Mouse (Mus musculus) brain, embryonic 14.5 days (tissue): Measurements from ENCODE around the gene Wsb1. TPM values are rescaled to one million over a fixed set of nuclear protein-coding genes. Genes with fewer than 3 reads are reported as not detected.
"Not testable (repeated sequence)": the region's sequence is repeated elsewhere in the genome, so short reads cannot be mapped to it uniquely, and the experiment has no call there.

ENCODE experiments used
- DNase-seq: peaks from one replicate; pipeline ENCODE4 v3.0.0-alpha.2; 2011; ENCODE audit warnings: low read depth
- CTCF ChIP-seq: fragments of 200-500 bp; IDR thresholded peaks from 2 replicates; pipeline ENCODE4 v1.5.1; 2012; ENCODE audit warnings: inconsistent platforms, mild to moderate bottlenecking, moderate library complexity, borderline replicate concordance; ENCODE audit not compliant: insufficient read depth, insufficient read length; ENCODE audit errors: extremely low read depth
- POLR2A ChIP-seq: fragments of 200-500 bp; IDR thresholded peaks from 2 replicates; pipeline ENCODE4 v1.6.1; 2012; ENCODE audit warnings: mild to moderate bottlenecking, inconsistent platforms, borderline replicate concordance; ENCODE audit not compliant: poor library complexity, insufficient read depth, insufficient read length, severe bottlenecking; ENCODE audit errors: extremely low read depth
- polyA plus RNA-seq: library from polyadenylated mRNA; depleted of rRNA; stranded (reverse); fragments of >200 nt; gene quantifications from 2 replicates; pipeline ENCODE4 v1.2.3, GENCODE M21; 2012

The Wsb1 gene
- polyA plus RNA-seq, 1 experiment = 730 TPM

GRCm38 (mm10) chr11:79288278-79288843 is 33.9 kb upstream of the Wsb1 start:
- TF ChIP-seq CTCF (no peak), POLR2A (no peak)
- no peak for DNase-seq

GRCm38 (mm10) chr11:79287447-79287846 is 33.0 kb upstream of the Wsb1 start:
- no peak for TF ChIP-seq CTCF
- no peak for TF ChIP-seq POLR2A
- DNase-seq = no peak

- no peak for TF ChIP-seq POLR2A
- TF ChIP-seq CTCF = no peak
- DNase-seq = no peak
Measured at GRCm38 (mm10) chr11:79286305-79286799, 31.9 kb upstream of the Wsb1 start.

GRCm38 (mm10) chr11:79283350-79284030 is 29.0 kb upstream of the Wsb1 start:
- TF ChIP-seq POLR2A (no peak), CTCF (no peak)
- no peak for DNase-seq

DNA sequence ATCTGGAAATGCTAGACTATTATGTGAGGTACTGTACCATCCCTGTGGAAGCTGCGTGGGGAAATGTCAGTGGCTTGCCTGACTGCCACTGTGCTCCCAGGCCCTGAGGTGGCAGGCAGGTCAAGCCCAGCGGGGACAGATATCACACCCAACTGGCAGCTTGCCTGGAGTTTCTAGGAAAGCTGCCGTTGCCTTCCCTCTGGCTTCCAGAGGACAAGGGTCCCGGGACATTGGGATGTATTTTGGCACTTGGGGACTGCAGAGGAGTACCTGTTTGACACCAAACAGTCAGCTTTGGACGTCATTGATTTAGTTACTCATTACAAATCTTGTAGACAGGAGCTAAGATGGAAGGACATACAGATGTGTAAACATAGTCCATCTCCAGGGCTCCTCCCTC is 26.9 kb upstream of the Wsb1 start:
- no peak for TF ChIP-seq POLR2A
- no peak for TF ChIP-seq CTCF
- DNase-seq = no peak

DNA sequence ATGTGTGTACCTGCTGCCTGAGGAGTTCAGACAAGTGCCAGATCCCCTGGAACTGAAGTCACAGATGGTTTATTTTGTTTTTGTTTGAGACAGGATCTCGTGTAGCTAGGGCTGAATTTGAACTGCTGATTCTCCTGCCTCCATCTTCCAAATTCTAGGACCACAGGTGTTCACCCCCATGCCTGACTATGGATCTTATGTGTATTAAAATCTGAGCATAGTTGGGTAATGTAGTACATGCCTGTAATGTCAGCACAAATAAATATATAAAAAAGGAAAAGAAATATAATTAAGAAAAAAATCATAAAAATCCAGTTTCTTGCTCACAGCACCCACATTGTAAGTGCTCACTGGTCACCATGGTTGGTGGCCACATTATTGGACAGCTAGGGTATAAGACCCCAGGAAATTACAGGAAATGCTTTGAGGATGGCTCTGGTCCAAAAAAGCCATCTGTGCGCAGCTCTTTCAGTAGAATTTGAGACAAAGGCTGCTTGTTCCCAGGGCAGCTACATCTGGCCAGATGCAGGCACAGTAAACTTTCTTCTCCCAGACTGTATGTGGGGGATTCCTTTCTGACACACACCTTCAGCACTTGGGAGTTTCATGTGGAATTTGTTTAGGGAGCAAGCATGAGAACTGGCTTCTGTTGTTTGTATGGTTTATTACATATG is 25.4 kb upstream of the Wsb1 start:
- DNase-seq = peak; percentile 71
- TF ChIP-seq POLR2A (no peak), CTCF (no peak)

DNA sequence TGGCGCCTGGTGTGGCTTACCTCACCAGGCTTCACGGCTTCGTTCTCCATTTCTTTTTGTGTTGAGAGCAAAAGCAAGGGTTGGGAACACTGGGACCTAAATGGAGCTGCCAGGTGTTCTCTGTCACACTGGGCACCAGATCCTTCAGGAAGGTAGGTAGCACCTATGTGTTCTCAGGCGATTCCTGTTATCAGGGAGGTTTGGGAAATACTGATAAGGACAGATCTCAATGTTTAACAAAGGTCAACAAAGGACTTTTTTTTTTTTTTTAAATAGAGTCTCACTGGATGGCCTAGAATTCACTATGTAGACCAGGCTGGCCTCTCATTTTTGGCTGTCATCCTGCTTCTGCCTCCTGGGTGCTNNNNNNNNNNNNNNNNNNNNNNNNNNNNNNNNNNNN is 19.3 kb upstream of the Wsb1 start:
- no peak for DNase-seq
- TF ChIP-seq CTCF (no peak), POLR2A (no peak)

GRCm38 (mm10) chr11:79273039-79273438 is 18.6 kb upstream of the Wsb1 start:
- DNase-seq = no peak
- no peak for TF ChIP-seq CTCF
- no peak for TF ChIP-seq POLR2A

- TF ChIP-seq CTCF = no peak
- no peak for TF ChIP-seq POLR2A
- peak; percentile 72 for DNase-seq
Measured at GRCm38 (mm10) chr11:79267171-79267570, 12.7 kb upstream of the Wsb1 start.

DNA sequence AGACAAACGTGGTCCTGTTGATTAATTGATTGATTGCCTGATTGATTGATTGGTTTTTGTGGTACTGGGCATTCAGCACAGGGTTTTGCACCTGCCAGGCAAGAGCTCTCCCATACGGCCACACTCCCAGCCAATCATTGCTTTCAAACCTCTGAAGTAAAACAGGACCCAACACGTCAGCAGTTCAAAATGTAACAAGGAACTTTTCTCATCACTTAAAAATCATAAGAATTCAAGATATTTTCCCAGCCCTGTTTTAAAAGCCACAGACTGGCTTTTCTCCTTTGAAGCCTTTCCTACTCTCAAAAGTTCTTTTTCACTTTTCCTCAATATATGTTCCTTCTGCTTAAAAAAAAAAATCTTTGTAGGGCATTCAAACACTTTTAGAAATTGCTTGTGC is 9.9 kb upstream of the Wsb1 start:
- no peak for TF ChIP-seq POLR2A
- no peak for TF ChIP-seq CTCF
- no peak for DNase-seq

GRCm38 (mm10) chr11:79260126-79260525 is 5.7 kb upstream of the Wsb1 start:
- DNase-seq = not testable (repeated sequence)

DNA sequence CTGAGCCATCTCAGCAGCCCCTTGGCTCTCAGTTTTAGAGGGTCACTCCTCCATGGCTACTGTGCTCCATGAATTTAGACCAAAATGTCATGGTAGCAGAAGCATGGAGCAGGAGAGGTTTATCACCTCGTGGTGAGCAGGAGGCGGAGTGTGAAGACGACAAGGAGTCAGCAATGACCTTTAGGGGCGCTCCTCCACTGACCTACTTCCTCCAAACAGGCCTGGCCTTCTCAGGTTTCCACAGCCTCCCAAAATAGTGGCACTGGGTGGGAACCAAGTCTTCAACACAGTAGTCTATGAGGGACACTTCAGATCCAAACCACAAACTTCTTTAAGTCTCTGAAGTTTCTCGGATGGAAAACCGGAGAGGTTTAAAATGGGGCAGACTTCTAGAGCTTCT is 4.3 kb upstream of the Wsb1 start:
- no peak for DNase-seq

GRCm38 (mm10) chr11:79253542-79254390 is 705 bp downstream of the Wsb1 start:
- TF ChIP-seq POLR2A (no peak), CTCF (no peak)
- DNase-seq = peak; percentile 32

More for the DNA sequence above, 4.3 kb upstream of the Wsb1 start:
- no peak for TF ChIP-seq POLR2A
- no peak for TF ChIP-seq CTCF

DNA sequence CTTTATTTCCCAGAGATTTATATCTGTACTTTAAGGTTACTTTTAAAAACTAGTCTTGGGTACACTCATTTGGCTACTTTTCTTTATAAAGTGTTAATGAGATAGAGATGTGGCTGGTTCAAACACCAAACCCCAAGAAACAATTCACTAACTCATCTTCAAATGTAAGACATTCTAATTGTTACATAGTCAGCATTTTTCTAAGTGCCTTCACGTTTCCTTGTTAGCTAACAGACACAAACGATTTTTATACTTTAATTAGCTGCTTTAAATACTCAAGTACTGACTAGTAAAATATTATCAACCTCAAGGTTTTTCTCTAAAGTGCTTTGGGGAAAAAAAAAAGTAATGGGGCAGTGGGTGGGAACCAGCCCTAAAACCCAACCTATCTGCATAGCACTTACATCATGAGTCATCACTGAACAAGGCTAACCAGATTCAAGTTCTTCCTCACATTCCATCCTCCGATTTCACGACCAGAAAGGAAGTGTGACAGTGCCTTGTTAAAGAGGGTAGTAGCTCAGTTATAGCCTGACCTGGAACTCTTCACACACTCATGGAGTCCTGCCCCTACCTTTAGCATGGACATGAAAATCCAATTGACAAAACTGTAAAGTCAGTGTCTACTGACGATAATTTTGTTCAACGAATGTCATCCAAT is 1.5 kb downstream of the Wsb1 start:
- TF ChIP-seq POLR2A = no peak
- no peak for TF ChIP-seq CTCF
- DNase-seq = peak; percentile 38
